Mouse (Mus musculus) 3T3-L1 (cell line): ENCODE results near the gene Manf.

Experiments
- DNase-seq: peaks from one replicate; pipeline ENCODE4 v3.0.0-alpha.2; 2015; ENCODE audit warnings: low read depth, low spot score

Manf gene

DNA sequence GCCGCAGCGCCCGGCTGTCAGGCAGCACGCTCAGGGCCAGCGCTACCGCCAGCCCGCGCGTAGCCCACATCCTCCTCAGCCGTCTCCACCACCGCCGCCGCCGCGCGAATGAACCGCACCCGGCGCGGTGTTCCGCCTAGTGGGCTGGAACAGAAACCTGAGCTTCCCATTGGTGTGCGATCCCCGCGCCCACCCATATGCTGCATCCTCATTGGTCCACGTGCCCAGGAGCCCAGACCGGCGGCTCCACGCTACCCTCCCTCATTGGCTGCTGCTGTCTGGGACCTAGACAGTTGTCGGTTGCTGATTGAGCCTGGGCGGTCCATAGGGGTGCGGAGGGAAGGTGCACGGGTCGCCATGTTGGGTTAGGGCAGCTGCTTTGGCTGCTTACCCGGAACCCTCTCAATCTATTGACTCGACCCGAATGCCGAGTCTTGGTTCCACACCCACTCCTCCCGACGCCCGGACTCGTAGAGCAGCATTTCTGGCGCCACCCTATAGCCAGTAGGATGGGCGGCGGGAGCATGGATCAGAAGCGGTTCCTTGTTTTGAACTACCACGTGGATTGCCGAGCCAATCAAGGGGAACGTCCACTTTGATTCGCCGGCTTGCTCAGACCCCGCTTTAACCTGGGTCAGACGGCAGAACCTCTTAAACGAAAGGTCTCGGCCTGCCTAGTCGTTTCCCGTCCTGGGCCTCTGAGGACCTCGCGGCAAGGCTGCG is at the start of gene Manf:
Gene Manf, minus strand, starts transcription at position 151 of the 723 bp plus-strand sequence.
- peak; percentile 99 for DNase-seq

DNA sequence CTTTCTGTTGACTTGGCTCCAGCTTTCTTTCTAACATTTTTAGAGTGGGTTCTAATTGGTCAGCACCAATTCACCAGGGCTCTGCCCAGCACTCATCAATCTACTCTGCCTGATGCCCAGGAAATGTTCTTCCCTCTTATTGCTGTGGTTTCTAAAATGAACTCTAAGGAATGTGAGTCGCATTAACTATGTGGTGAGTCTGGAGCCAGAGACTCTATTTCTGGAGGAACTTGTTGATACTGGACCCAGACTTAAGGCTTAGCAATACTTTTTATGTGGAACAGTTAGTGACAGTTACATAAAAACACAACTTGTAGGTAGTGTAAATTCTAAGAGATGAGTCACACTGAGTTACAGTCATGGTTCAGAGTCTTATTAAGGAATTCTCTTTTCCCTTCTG is 43.2 kb upstream of the Manf start:
- peak; percentile 64 for DNase-seq

DNA sequence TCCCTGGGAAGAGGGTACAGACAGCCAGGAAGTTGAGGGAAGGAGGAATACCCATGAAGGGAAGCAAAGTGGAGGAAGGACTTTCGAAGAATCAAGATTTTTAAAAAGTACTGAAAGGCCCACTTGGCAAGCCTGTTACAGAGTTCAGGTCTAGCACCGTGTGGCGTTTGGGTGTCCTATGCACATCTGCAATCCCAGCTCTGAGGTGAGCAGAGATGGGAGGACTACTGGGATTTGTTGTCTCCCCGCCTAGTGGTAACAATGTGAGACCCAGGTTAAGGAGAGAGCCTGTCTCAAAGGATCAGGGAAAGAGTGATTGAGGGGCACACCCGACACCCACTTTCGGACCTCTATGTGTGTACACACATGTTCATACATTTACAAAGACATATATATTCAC is 23.1 kb upstream of the Manf start:
- no peak for DNase-seq

DNA sequence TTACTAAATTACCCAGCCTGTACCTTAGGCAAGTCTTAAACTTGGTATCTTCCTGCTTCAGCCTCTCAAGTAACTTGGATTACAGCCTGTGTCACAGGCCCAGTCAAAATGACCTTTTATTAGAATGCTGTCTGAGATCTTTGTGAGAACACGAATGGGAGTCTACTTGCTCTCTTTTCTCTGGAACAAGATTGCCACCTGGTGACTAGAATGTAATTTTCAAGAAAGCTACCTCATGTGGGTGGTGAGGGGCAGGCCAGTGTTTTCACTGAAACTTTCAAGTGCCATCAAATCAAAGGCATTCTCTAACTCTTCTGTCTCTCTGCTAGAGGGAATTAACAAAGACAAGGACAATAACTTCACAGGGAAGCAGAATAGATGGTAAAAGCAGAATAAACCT is 22.0 kb upstream of the Manf start:
- DNase-seq, result peak; percentile 29

DNA sequence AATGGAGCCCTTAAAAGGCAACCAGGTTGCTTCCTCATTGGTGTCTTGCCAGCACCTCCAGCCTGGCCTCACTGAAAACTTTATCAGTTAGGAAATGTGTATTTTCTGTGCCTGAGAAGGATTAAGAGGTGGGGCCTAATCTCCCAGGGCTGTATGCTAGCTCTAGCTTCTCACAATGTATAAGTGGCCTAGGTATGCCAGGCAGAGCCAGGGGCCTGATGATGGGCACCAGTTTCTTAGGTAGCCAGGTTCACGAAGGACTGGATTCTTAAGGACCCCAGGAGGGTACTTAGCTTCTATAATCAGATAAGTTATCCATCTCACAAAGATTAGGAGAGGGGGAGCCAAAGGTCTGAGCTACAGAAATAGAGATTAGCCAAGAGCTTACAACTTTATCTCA is 19.8 kb upstream of the Manf start:
- no peak for DNase-seq

DNA sequence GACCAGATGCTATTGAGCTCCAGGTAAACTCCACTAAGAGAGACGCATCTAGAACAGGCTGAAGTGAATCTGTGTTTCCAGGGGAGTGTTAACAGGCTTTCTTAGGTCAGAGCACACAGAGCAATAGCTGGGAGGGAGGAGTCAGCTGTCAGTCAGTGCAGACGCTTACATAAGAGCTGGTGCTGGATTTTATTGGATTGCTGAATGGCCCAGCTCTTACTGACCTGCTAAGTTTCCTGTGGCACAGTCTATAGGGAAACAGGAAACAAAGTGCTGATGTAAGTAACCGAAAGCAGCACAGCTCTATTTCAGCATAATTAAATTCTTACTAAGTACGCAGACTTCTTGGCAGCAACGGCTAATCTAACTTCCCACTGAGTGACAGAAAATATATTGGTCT is 16.9 kb upstream of the Manf start:
- no peak for DNase-seq

DNA sequence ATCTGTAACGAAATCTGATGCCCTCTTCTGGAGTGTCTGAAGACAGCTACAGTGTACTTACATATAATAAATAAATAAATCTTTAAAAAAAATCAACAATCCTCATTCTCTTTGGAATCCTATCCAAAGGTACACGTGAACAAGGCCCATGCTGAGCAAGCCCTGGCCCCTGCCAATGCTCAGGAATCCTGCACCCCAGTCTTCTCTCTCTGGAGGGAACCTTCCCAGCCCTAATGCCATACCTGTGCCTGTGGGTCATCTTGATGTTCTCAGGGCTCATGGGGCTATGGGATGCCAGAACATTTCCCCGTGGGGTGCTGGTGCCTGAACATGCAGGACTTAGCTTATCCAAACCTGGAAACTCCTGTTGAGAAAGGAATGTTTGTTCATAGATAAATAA is 16.4 kb upstream of the Manf start:
- DNase-seq, result no peak

DNA sequence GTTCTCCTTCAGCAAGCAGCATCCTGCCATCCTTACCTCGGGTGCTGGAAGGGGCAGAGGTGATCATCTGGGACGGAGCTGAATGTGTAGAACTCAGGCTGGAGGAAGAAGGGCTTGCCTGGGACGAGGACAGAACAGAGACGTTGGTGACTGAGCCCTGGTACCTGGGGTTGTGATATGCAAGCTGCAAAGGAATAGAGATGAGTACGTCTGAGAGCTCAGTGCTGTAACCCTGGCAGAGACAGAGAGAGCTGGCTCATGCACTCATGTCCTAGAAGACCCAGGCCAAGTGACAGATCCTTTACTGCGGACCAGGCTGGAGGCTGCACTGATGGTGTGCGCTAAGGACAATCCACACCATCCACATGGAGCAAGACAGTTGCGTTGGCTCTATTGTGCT is 14.8 kb upstream of the Manf start:
- DNase-seq, result no peak

DNA sequence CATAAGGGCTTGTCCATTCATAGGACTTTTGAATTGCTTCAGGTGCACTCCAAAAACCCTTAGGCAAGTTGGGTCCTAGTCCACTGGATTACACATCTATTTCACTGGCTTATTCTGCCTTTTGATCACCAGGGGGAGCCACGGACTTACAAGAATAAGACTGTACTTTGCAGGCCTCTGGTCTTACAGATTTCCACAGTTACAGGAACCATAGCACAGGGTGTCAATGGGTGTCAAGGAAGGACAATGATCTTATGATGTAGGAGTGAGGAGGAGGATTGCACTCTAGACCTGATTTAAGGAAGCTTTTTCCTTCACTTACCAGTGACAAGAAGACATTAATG is 12.0 kb upstream of the Manf start:
- DNase-seq, result peak; percentile 80

DNA sequence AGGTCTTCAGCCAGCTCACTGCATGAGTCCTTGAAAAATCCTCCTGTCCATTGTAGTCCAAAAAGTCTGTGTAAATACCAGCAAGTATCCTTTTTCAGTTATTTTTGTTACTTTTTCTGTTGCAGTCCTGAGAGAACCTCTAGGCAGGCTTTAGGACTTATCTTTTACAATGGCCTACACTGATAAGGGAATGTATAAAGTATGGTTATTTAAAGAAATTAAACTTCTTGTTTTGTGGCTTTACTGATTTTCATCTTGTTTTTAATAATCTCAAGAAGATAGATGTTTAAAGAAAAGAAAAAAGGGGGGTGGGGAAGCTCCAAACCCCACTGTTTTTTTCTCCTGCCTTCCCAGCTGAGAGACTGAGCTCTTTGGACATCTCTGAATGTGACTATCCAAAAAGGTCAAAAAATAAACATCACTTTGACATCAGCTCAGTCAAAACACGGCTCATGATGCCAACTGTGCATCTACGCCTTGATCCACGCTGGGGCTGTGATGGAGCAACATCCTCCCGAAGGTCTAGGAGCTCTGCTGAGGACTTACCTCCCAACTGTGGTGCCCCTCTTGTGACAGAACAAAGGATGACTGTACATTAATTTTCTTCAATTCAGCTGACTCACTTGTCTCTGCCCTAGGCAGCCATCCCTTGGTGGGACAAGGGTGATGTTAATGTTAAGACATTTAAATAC is 11.5 kb upstream of the Manf start:
- DNase-seq, result no peak

DNA sequence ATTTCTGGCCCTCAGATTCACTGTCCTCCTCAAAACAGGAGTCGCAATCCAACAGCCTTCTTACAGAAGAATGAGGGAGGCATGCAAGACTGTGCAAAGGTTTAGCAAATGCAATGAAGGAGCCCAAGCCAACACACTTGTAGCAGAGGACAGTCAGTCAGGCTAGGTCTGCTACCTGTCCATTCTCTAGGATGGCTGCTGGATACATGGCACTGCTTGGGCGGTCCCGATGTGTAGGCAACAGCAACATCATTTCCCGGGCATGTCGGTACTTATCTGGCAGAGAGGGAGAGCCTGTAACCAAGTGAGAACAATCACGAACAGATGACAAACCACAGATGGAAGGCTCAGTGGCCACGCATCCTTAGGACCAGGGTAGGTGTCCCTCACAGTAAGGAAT is 9.8 kb upstream of the Manf start:
- no peak for DNase-seq

DNA sequence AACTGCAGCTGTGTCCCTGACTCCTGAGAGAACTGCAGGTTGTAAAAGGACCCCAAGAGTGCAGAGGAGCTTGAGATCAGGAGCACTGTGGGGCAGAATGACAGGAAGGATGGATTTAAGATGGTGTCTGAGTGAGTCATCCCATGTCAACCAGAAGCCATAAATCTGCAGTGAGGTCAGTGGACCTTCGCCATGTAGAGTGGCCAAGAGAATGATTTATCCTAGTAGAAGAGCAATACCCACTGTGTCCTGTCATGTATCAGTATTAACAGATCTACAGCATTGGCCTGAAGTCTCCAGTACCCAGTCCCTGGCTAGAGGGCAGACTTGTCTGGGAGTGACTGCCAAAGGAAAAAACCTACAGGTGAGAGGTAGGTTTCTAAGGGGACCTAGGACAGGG is 7.1 kb upstream of the Manf start:
- peak; percentile 51 for DNase-seq

DNA sequence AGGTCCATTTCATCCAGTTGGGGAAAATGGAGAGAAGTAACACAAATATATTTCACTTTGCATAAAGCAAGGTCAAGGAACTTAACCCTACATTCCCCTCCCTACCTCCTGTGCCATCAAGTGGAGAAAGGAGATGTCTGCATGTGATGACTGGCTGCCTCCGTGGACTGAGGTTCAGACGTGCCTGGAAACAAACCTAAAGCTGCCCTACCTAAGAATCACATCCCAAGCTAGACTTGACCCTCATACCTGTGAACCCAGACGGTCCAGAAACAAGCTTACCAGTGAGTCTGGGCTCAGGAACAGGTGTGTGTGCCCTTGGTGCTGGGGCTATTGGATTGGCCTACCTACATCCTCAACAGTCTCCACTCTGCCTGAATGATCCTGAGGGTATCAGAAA is 1.5 kb upstream of the Manf start:
- DNase-seq, result no peak

DNA sequence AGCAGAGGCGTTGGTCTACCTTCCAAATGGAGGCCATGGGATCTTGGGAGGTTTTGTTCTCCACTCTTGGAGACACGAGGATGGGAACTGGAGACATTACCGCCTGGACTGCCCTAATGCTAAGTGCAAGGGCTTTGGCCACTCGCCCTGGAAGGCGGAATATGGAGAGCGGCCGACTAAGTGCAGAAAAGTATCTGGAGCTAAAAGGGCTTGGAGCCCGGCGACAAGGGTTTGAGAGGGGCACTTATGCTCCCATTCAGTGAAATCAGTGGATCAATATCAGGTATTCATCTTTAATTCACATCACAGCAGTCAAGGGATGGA is 735 bp upstream of the Manf start:
- DNase-seq, result no peak

DNA sequence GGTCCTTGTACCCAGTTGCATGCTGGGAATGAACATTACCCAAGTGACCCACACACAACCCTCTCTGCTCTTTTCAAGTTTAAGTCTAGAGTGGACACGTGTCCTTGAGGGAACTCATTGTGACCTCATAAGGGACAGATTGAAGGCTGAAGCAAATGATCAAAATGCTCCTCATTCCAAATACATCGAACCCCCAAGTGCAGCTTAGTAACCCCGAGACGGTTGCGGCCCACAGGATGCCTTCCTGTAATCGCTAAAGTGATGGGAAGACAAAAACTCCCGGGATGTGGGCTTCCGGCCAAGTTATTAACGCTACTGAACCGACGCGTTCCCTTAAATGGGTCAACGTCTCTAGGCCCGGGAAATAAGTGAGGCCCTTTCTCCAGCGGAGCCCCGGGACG is 438 bp downstream of the Manf start:
- peak; percentile 46 for DNase-seq

DNA sequence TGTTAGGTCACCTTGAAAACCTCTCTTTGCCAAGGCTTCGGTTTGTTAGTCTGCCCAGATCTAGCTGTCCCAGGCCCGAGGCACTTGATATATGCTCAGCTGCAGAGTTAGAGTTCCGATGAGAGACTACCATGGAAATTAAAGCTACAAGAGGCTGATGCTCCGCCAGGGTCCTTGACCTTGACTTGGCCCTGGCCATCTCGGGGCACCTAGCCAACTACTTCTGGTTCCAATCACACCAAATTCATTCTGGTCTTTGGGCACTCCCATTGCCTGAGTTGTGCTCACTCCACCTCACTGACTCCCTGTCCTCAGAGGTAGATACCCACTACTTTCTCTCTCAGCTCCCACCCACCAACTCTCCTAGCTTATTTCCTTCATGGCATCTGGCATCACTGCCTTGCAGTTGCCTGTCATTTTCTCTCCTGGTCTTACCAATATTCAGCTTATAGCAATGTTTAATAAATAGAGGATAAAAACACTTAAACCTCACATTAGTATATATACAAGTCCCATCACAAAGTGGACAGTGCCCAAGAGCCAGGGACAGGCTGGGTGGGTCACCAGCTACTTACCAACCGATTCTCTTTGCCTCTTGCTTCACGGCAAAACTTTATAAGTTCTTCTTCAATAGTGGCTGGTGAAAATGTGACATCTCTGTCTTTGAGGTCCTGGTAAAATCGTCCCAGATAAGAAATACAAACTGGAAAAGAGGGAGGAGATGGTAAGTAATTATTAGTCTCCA is 1.1 kb downstream of the Manf start:
- DNase-seq, result peak; percentile 12

DNA sequence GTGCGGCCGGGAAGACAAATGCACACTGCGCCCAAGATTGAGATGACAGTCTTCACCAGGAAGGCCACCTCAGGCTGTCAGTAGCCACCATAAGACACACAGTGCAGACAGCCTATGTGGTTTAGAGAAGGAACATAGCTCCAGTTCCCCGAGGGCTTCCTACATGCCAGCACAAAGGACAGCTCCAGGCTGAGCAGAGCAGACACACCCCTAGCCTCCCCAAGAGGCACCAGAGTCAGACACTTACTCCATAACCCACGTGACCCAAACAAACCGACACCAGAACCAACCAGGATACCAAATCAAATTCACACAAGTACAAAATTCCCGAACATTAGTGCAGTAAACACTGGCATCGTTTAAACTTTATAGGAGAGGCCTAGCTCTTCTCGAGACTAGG is 2.5 kb downstream of the Manf start:
- DNase-seq, result peak; percentile 30

DNA sequence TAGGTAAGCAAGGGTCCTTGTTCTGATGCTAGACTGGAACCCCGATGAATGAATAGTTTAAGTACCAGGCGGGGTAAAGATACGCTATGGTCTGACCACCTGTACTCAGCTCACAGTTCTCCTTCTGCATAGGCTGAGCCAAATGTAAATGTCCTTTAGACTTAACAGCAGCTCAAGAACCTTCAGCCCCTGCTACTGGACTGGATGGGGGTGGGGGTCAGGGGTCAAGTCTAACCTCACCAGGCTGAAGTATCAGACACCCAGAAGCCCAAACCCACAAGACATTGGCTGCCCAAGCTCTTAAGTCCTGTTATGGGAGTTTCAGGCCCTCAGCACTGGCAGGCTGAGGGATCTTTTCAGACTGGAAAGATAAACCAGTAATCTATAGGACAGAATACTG is 3.4 kb downstream of the Manf start:
- no peak for DNase-seq

DNA sequence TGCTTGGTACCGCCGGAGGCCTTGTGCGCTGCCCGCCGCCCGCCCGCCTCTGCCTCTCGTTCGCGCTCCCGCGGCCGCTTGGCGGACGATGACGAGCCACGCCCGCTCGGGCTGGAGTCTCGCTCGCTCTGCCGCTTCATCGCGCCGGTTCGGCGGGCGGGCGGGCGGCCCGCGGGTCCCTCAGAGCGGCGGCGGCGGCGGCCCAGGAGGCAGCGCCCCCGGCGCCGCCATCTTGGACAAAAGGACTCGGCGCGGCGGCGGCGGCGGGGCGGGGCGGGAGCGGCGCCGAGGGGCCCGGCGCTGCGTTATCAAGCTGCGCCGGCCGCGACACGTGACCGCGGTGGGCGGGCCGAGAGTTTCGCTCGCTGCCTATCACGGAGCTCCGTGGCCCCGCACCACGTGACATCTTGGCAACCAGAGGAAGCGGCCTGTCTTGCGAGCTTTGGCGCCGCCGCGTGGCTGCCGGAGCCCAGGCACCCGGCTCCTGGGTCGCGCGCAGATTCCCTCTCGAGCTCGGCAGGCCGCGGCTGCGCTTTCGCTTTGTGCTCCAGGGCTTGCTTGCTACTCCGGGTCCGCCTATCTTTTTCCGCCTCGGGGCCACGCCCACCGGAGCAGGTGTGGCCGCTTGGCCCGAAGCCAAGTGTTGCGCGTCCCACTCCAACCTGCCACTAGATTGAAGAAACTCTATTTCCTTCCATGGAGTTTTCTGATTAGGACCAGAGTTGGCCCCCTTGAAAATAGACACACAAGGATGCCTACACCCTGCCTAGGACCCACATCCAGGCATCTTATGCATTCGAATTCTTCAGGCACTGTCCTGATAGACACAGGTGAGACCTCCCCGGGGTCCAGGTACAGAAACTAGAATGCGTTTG is 4.7 kb downstream of the Manf start, which contains the start of gene Rbm15b:
Gene Rbm15b, minus strand, starts transcription at position 601 of the 875 bp plus-strand sequence.
- peak; percentile 97 for DNase-seq

DNA sequence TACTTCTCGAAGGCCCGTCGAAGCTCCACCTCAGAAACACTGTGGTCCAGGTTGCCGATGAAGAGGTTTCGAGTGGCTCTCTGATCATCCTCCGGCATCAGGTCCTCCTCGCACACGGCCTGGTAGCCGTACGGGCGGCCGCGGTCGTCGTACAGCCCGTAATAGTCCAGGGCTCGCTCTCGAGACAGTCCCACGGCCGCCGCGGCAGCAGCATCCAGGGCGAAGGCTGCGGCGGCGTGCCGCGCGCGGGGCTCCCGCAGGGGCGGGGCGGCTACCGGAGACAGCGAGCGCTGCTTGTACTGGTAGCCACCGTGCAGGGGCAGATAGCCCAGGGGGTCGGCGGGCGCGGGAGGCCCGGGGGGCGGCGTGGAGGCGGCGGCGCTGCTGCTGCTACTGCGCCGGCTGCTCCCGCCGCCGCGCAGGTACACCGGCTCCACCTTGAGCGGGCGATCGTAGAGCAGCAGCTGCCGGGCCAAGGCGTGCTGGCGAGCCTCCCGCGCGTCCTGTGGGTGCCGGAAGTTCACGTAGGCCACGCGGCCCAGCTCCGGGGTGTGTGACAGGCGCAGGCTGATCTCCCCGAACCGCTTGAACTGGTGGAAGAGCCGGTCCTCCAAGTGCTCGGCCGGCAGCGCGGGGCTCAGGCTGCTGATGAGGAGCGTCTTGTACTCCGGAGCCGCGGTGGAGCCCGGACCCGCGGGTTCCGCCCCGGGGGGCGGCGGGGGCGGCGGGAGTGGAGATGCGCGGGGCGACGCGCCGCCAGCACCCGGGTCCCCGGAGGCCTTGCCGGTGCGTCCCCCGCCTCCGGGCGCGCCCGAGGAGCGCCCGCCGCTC is 5.7 kb downstream of the Manf start:
- DNase-seq, result peak; percentile 44
